9 mouse cellular contexts compared by ENCODE assay signal in the genomic region with DNA sequence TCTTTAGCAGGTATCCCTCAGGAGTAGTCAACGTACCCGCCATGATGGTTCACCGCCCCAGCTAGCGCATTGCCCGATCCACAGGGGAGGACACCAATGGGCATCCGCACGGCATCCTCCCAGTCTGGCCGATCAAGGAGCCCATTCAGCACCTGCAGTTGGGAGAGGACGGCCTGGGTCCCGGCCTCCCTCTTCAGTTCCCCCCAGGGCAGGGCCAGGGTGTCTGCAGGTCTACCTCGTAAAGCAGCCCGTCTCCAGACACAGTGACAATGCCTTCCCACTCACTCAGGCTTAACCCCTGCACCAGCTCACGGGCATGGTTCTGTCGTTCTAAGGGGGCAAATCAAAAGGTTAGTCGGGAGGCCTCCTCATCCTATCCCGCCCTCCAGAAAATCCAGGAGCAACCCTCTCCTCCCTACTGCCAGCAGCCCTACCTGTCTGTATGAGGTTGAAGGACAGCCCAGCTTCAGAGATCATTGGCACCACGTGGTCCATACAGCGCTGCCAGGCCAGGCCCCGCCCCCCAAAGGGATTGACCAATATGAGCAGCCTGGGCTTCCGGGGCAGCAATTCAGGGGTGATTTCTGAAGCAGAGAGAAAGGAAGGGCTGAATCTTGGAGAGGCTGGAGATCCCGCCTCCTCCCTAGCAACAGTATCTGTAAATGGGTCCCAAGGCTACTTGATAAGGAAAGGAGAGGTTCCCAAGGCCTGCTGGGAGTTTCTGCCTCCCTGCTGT. TPM values are rescaled to one million over a fixed set of nuclear protein-coding genes. Genes with fewer than 3 reads are reported as not detected.
DNase-seq lines count a peak whose midpoint lies in the region; ATAC-seq lines count a peak whose summit lies in the region.
"Had no signal": no experiment of that assay in that cellular context is flagged by ENCODE, and none has a peak within 500 bp of the region (broad histone marks: within the 10 kb centered on the region; RNA-seq: fewer than 3 reads in every experiment).

No protein-coding gene starts in this region.

- peak; percentile 41 for DNase-seq in cerebellum, adult 11 months
- DNase-seq in cerebellum, postnatal 4 days (ENCODE audit: low spot score in 2 of 2), result no peak
- DNase-seq in kidney, postnatal 36 days, result peak; percentile 93 to 94
- peak; percentile 79 for DNase-seq in yolk sac, embryonic 10.5 days (ENCODE audit: low spot score)
- DNase-seq in right cerebral cortex, postnatal 36 days (ENCODE audit: low spot score in 2 of 2), result no peak

- H3K36me3 ChIP-seq in midbrain, embryonic 12.5 days, result peaks cover 39% of the 10 kb centered on the region
- peaks cover 39% of the 10 kb centered on the region for H3K36me3 ChIP-seq in midbrain, embryonic 13.5 days

- H3K4me1 ChIP-seq in midbrain, embryonic 12.5 days, result peaks cover 67% of the 10 kb centered on the region
- peaks cover 72% of the 10 kb centered on the region for H3K4me1 ChIP-seq in midbrain, embryonic 13.5 days (replicated peaks)

- no peaks in the 10 kb centered on the region for H3K9me3 ChIP-seq in midbrain, embryonic 12.5 days
- no peaks in the 10 kb centered on the region for H3K9me3 ChIP-seq in midbrain, embryonic 13.5 days

- no peak overlapping the region for H3K4me2 ChIP-seq in midbrain, embryonic 12.5 days (replicated peaks)
- no peak overlapping the region for H3K4me2 ChIP-seq in midbrain, embryonic 13.5 days (replicated peaks)

- WGBS in midbrain, embryonic 12.5 days, result 89% methylated on average over 21 of the region's 21 CpGs
- WGBS in midbrain, embryonic 13.5 days, result 91% methylated on average over 21 of the region's 21 CpGs

- H3K4me3 ChIP-seq in midbrain, embryonic 12.5 days, result no peak overlapping the region
- H3K4me3 ChIP-seq in midbrain, embryonic 13.5 days (replicated peaks), result no peak overlapping the region

- H3K27me3 ChIP-seq in midbrain, embryonic 12.5 days, result peaks cover 3% of the 10 kb centered on the region; the same call in 1 of the 2 replicates
- no peaks in the 10 kb centered on the region for H3K27me3 ChIP-seq in midbrain, embryonic 13.5 days

- H3K27ac ChIP-seq in midbrain, embryonic 12.5 days (replicated peaks), result no peak overlapping the region
- H3K27ac ChIP-seq in midbrain, embryonic 13.5 days, result no peak overlapping the region
- H3K27ac ChIP-seq: kidney, postnatal 0 days had no signal

- ATAC-seq in midbrain, embryonic 12.5 days (ENCODE audit: low FRiP score, low read depth), result no peak
- ATAC-seq in midbrain, embryonic 13.5 days, result no peak
- no peak for ATAC-seq in inflammation-experienced regulatory T-cells, adult 6 months

- H3K9ac ChIP-seq in midbrain, embryonic 12.5 days (replicated peaks), result 0 out of 2 replicates have a peak overlapping the region, but pooled peaks have one; percentile 20
- H3K9ac ChIP-seq in midbrain, embryonic 13.5 days (replicated peaks), result no peak overlapping the region

RNA-seq across cellular contexts. Expression of a gene that starts 3.1 kb away (rescaled TPM):
- polyA plus RNA-seq in midbrain, embryonic 12.5 days (2016; fragmentation: Nextera tagmentation; extraction: Ambion mirVana), result 688 and 721 TPM in 2 replicates
- 643 and 684 TPM in 2 replicates for polyA plus RNA-seq in midbrain, embryonic 13.5 days (2015; fragmentation: Nextera tagmentation; extraction: Ambion mirVana)
- 1,000 to 10,000 TPM; 1,609 to 2,946 (median 2,383) TPM for polyA plus RNA-seq in inflammation-experienced regulatory T-cells, adult 6 months (2017; shearing (Covaris generic))

RNA-seq across cellular contexts. Expression of a gene that starts 5.6 kb away (rescaled TPM):
- polyA plus RNA-seq in midbrain, embryonic 12.5 days (2016; fragmentation: Nextera tagmentation; extraction: Ambion mirVana), result 24.0 and 25.8 TPM in 2 replicates
- polyA plus RNA-seq in midbrain, embryonic 13.5 days (2015; fragmentation: Nextera tagmentation; extraction: Ambion mirVana), result 24.3 and 27.1 TPM in 2 replicates
- polyA plus RNA-seq in inflammation-experienced regulatory T-cells, adult 6 months (2017; shearing (Covaris generic)), result 10 to 100 TPM; 12.1 to 17.3 (median 15.5) TPM

RNA-seq across cellular contexts. Expression of a gene that starts 7.3 kb away (rescaled TPM):
- 4.5 and 4.6 TPM in 2 replicates for polyA plus RNA-seq in midbrain, embryonic 12.5 days (2016; fragmentation: Nextera tagmentation; extraction: Ambion mirVana)
- 3.4 and 4.0 TPM in 2 replicates for polyA plus RNA-seq in midbrain, embryonic 13.5 days (2015; fragmentation: Nextera tagmentation; extraction: Ambion mirVana)
- 1 to 10 TPM; 3.1 to 8.6 (median 6.5) TPM for polyA plus RNA-seq in inflammation-experienced regulatory T-cells, adult 6 months (2017; shearing (Covaris generic))

RNA-seq across cellular contexts. Expression of a gene that starts 8.8 kb away (rescaled TPM):
- polyA plus RNA-seq in midbrain, embryonic 12.5 days (2016; fragmentation: Nextera tagmentation; extraction: Ambion mirVana), result 1.3 and 1.6 TPM in 2 replicates
- polyA plus RNA-seq in midbrain, embryonic 13.5 days (2015; fragmentation: Nextera tagmentation; extraction: Ambion mirVana), result 1.0 and 1.3 TPM in 2 replicates
- polyA plus RNA-seq in inflammation-experienced regulatory T-cells, adult 6 months (2017; shearing (Covaris generic)), result under 1 TPM in 2 of 3 experiments, not detected in 1; 0.63 to 0.80 TPM

RNA-seq across cellular contexts. Expression of a gene that starts 12.5 kb away (rescaled TPM):
- 17.0 and 18.8 TPM in 2 replicates for polyA plus RNA-seq in midbrain, embryonic 12.5 days (2016; fragmentation: Nextera tagmentation; extraction: Ambion mirVana)
- 35.9 and 40.0 TPM in 2 replicates for polyA plus RNA-seq in midbrain, embryonic 13.5 days (2015; fragmentation: Nextera tagmentation; extraction: Ambion mirVana)
- 1 to 10 TPM in 2 of 3 experiments, not detected in 1; 1.5 TPM for polyA plus RNA-seq in inflammation-experienced regulatory T-cells, adult 6 months (2017; shearing (Covaris generic))

Comparison
In these comparisons a context has a peak if more than half of its experiments do, and no peak if none do; other contexts are left out.
1. DNase-seq: peak in cerebellum, adult 11 months (single experiment), kidney, postnatal 36 days (2 of 2) and yolk sac, embryonic 10.5 days (single experiment); none in cerebellum, postnatal 4 days (0 of 2) and right cerebral cortex, postnatal 36 days (0 of 2).